Mouse (Mus musculus) R1 (cell line): ENCODE measurements around the gene Creb3l4.
A peak's percentile ranks its signal among the peaks of the same experiment; 100 is the strongest.
"Not testable (repeated sequence)": the region's sequence is repeated elsewhere in the genome, so short reads cannot be mapped to it uniquely, and the experiment has no call there.

Source experiments
- DNase-seq: peaks from one replicate; pipeline ENCODE4 v3.0.0-alpha.2; 2018; ENCODE audit warnings: low read depth, low spot score

The Creb3l4 gene

DNA sequence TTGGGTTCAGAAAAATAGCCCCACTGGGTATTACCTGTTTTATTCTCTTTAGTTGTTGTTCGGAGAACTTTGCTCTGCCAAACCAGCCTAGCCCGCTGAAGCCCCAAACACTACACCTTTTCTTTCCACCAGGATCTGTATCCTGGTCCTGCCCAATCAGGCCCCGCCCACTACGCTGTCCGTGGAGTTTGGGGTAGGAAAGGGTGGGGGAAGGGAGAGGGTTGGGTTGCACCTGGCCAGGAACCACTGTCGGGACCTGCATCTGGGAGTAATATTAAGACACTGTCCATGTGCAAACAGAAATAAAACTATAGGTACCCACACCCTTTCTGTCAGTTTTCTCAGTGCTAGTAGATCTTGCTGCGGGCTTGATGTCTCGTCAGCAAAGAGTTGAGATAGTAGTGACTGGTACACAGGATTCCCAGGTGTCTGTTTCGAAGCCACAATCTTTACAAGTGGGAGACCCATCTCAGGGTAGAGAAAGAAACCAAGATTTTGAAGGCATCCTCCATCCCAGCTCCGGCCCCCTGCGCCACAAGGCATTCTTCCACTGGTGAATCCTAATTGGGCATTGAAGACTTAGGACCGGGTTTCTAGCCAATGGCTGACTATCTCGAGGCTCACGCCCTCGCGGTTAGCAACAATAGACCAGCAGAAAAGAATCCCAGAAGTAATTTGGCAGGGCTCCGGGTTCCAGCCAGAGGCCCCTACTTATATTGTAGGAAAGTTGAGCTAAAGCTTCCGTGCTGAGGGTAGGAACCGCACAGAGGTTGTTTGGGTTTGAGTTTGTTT is at the start of gene Creb3l4:
Creb3l4 (minus strand) TSS at position 529 of the 792 bp plus-strand sequence.
- DNase-seq: peak; percentile 92

DNA sequence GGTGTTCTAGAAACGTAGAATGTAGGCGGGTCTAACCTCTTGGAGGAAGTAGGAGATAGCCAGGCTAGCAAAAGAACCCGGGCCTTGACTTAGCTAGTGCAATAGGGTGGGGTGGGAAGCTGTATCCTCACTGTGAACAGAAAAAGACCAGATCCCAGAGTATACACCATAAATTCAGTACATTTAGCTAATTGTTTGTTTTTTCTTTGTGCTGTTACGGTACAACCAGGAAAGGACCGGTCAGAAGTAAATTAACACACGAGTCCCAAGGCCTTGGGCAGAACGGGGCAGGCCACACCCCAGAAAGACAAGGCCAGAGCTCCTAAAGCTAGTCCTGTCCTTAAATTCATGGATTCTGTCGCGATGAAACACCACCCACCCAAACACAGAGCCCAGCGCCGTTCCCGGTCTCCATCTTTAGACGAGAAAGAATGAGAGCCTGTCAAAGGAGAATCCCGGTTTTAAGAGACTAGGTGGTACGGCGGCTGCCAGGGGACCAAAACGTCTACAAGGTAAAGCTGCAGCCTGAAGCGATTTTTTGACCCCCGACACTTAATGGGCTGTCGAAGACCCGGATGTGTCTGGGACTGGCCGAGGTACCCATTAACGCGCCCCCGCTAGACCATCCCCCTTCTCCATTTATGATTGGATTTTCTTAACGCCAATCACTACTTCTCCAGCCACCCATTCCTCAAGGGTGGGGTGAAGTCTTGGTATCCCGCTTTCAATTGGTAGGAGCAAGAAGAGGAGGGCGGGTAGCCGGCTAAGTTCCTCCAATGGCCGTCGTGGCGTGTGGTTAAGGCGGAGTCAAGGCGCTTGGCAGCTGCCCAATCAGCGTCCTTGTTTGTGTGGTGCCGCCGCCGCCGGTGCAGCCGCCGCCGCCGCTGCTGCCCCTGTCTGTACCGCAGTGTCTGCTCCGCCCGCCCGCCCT is 49.3 kb upstream of the Creb3l4 start, which contains the start of gene Gatad2b:
Gatad2b (plus strand) TSS at position 834 of the 931 bp plus-strand sequence.
- peak; percentile 100 for DNase-seq

DNA sequence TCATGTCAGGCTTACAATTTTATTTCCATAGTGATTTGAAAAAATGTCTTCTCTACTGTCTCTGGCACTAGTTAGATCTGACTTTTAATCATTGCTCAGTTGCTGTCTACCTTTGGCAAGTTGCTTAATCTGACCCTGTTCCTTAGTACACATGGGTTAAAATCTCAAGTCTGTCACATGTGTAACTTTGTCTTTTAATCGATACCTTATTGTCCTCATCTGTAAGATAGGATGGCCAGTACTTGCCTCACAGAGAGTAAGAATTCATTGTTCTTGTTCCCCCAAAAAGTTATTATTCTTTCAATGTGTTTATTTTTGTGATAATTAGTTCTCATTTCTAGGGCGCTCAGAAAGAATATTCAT is 48.7 kb upstream of the Creb3l4 start:
- no peak for DNase-seq

DNA sequence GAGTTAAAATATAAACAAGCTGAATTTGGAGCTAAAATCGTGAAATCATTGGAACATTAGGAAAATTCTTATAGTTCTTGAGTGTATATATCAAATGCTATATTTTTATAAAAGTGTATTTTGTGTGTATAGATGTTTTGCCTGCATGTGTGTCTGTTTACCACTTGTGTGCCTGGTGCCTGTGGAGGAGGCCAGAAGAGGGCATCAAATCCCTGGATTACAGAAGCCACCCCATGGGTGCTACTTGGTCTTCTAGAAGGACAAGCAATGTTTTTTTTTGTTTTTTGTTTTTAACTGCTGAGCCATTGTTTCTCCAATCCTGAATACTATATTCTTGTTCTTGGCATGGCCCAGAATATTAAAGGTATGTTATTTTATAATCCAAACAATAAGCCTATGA is 47.3 kb upstream of the Creb3l4 start:
- DNase-seq: no peak

DNA sequence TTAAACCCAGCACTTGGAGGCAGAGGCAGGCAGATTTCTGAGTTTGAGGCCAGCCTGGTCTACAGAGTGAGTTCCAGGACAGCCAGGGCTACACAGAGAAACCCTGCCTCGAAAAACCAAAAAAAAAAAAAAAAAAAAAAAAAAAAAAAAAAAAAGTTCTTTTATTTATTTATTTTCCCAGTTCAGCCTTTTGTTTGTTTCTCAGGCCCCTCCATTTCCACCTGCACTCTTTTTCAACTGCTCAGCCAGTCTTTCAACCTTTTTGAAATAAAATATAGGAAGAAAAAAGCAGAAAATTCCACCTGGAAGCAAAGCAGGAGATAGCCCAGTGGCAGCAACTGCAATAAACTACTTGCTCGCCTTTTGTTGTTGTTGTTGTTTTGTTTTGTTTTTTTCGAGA is 46.1 kb upstream of the Creb3l4 start:
- DNase-seq: not testable (repeated sequence)

DNA sequence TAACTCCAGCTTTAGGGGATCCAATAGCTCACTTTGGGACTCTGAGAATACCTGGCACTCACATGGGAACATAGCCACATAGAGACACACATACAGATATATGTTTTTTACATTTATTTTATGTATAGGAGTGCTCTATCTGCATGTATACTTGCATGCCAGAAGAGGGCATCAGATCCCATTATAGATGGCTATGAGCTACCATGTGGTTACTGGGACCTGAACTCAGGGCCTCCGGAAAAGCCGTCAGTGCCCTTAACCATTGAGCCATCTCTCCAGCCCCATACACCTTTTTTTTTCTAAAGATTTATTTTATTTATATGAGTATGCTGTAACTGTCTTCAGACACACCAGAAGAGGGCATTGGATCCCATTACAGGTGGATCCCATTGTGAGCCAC is 40.8 kb upstream of the Creb3l4 start:
- no peak for DNase-seq

DNA sequence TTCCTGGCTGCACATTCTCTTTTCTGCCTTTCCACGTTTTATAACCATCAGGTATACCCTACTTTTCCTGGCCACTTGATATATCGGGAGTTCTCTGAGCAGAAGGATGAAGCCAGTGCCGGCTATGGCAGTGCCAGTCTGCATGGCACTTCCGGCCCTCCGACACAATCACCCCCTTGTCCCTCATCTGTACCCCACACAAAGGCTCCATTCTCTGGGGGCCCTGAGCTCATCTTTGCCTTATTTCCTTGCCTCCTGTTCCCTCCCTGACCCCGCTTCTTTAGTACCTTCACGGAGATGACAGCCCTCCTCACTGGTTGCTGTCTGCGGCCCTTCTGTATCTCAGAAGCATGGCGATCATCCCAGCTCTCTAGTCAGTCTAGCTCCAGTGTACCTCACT is 37.4 kb upstream of the Creb3l4 start:
- no peak for DNase-seq

DNA sequence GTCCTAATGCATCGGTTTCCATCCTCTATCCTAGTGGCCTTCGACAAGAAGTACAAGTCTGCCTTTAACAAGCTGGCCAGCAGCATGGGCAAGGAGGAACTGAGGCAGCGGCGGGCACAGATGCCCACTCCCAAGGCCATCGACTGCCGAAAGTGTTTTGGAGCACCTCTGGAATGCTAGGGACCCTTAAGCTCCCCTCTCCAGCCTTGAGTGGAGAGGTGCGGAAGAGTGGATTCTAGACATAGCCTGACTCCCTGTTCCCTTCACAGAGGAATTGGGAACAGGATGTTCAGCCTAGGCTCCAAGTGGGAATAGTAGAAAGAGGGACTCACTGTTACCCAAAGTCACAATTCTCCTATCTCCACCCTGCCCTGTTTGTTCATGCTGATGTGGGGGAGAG is 36.4 kb upstream of the Creb3l4 start:
- DNase-seq: no peak

DNA sequence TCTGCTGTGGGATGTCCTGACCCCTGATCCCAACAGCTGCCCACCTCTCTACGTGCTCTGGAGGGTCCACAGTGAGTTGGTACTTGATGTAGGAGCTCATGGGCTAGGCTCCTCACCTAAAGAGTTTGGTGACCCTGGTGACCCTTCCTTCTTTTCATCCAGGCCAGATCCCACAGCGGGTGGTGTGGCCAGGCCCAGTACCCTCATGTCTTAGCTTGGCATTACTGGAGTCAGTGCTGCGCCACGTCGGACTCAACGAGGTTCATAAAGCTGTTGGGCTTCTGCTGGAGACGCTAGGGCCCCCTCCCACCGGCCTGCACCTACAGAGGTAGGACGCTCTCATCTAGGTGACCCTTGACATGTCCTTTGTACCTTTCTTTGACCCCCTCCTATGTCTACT is 35.9 kb upstream of the Creb3l4 start:
- DNase-seq: no peak

DNA sequence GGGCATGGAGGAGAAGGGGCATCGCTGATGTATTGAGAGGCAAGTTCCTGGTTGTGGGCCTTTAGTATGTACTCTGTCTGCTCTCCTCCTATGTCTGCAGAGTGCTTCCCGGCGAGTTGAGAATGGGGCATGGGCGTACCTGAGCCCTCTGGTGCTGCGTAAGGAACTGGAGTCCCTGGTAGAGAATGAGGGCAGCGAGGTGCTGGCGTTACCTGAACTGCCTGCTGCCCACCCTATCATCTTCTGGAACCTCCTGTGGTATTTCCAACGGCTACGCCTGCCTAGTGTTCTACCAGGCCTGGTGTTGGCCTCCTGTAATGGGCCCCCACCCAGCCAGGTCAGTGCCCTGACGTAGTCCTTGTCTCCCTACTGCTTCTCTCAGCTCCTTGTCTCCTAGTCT is 34.9 kb upstream of the Creb3l4 start:
- no peak for DNase-seq

DNA sequence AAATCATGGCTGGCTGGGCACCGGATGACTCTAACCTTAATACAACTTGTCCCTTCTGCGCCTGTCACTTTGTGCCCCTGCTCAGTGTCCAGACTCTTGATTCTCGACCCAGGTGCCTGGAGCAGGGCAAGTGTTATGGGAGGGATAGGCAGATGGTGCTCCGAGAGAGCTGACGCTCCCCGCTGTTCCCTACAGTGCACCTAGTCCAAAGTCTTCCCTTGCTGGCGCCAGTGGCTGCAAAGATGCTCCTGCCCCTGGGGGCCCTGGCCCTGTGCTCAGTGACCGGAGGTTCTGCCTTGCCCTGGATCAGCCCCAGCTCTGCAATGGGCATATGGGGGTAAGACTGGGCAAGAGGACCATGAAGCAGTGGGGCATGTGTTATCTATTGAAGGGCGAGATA is 34.5 kb upstream of the Creb3l4 start:
- DNase-seq: no peak

DNA sequence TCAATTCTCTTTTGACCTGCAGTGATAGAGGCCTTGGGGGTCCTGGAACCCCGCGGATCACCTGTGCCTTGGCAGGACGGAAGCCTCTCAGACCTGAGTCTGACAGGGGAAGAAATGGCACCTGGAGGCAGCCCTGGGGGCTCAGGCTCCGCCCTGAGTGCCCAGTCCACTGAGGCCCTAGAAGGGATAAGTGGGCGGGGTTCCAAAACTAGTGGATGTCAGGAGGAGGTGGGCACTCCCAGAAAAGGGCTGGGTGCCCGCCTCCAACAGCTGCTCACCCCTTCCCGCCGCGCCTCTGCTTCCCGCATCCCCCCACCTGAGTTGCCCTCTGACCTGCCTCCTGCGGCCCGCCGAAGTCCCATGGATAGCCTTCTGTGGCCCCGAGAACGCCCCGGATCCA is 33.5 kb upstream of the Creb3l4 start:
- DNase-seq: peak; percentile 31

DNA sequence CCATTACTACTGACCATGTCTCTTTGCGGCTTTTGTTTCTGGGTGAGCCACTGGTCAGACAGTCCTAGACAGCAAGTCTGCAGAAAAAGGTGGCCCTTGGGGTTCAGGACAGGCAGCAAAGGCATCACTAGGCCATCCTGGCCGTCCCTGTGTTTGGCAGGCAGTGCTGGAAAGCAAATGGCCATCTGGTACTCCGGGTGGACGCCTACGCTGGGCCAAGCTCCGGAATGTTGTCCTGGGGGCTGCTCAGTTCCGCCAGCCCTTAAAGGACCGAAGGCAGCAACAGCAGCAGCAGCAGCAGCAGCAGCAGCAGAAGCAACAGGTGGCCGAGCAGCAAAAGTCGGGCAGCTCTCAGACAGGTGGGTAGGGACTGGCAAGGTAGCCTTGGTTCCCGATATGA is 32.0 kb upstream of the Creb3l4 start:
- DNase-seq: no peak

DNA sequence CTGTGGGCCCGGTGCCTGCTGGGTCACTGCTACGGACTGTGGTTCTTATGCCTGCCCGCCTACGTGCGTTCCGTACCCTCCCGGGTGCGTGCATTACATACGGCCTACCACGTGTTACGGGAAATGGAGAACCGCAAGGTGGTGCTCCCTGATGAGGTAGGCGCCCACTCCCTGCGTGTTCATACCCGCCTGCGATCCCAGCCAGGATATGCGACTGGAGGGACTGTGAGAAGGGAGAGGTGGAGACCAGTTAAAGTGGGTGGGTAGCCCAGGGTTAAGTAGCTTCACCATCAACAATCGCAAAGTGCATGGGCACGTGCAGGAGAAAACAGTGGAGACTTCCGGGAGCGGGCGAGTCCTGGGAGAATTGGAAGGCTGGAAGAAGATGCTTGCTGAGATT is 30.5 kb upstream of the Creb3l4 start:
- peak; percentile 52 for DNase-seq

DNA sequence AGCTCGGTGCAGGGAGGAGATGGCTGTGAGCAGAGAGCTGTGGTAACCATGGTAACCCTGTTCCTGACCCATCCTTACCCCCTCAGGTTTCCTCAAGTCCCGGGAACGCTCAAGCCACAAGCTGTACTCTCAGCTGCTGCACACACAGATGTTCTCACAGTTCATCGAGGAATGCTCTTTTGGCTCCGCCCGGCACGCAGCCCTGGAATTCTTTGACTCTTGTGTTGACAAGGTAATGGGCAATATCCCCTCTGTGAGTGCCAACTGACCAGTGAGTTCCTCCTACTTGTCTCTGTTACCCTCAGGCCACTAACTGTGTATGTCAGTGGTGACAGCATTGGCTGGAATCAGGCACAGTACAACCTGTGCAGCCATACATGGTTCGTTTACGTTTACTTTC is 28.9 kb upstream of the Creb3l4 start:
- peak; percentile 67 for DNase-seq

DNA sequence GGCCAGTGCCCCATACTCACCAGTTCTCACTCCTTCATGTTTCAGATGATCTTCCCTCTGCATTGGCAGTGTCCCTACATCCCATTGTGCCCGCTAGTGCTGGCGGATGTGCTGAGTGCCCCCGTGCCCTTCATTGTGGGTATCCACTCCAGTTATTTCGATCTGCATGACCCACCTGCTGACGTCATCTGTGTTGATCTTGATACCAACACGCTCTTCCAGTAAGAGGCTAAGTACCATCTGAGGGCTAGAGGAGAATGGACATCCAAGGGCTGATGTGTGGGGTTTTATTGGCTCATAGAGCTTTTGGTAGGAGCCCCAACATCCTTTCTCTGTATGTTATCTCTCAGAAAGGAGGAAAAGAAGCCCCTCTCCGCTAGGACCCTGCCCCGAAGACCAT is 27.5 kb upstream of the Creb3l4 start:
- no peak for DNase-seq

DNA sequence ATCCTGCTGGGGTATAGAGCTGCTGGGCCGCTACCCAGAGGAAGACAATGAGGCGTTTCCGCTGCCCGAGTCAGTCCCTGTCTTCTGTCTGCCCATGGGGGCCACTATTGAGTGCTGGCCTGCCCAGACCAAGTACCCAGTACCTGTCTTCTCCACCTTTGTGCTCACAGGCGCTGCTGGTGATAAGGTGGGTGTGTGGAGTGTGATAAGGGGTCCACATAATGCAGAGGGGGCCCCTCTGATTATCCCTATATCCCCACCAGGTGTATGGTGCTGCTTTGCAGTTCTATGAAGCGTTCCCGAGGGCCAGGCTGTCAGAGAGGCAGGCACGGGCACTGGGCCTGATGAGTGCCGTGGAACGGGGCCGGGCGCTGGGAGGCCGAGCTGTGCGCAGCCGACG is 25.7 kb upstream of the Creb3l4 start:
- no peak for DNase-seq

DNA sequence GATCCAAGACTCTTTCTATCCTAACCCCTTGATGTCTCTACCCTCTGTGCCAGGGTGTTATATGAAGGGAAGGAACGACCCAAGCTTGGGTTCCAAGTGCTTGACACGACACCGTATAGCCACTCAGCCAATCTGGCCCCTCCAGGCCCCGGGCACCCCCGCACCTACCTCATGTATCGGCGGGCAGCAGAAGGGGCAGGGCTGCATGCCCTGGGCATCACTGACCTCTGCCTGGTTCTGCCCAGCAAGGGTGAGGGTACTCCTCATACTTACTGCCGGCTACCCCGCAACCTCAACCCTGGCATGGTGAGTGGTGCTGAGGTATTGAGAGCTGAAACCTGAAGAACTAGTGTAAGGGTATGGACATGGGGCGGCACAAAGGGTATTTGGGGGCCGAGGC is 24.9 kb upstream of the Creb3l4 start:
- no peak for DNase-seq

DNA sequence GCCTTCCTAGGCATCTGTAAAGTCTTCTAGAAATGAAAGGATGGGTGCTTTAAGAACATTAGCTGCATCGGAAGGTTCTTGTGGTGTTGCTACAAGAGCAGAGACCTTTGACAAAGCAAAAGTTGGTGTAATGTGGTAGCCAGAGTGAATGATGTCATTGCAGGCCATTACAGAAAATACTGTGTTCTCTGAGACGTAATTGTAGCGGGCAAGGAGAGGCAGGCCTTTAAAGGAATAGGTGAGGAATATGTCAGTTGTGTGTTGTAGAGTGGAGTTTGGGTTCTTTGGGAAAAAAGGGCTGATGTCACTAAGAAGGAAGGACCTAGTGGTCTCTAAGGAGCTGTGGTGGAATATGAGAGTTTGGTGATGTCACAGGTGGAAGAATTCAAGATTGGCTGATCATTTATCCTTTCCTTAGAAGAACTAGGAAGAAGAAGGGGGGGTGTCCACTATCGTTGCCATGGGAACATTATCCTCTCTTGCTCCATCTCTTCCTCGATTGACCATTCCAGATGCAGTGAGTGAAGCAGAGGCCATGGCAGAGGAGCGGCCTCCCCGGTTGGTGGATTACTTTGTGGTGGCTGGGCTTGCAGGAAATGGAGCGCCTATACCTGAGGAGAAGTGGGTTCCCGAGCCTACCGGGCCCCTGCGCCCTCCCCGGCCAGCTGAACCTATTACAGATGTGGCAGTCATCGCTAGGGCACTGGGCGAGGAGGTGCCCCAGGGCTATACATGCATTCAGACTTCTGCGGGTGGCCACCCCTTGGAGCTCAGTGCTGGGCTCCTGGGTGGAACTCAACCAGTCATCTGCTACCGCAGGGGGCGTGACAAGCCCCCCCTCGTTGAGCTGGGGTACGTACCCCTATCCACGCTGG is 23.8 kb upstream of the Creb3l4 start:
- no peak for DNase-seq

DNA sequence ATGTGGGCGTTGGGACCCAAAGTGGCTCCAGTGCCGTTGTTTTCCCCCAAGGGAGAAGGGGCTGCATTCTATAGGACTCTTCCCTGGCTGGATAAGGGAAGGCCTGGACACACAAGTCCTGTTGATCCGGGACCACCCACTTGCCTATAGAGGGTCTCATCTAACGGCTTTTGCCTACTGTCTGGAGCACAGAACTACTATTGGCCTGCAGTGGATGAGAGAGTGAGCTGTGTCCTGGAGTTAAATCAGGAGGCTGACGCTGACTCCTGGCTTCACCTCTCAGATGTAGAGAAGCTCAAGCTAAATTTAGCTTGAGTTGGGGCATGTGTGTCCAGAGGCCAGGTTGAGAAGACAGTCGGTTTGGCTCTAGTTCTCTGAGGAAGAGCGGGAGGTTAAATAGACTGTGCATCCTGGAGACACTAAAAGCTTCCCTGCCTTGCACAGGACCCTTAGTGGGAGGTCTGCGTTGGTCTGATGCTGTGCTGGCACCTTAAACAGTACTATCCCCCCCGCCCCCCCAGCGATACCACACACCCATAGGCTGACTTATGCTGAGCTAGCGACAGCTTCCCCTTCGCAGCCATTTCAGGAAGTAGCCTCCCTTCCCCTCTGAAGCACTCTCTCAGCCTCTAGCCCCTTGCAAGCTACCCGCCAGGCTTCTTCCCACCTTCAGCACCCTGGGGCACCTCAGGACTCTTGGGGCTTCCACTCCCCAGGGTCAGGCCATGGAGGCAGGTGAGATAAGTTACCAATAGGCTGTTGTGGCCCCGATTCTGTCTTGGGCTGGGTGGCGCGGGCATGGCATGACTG is 22.8 kb upstream of the Creb3l4 start:
- peak; percentile 20 for DNase-seq
